Mouse (Mus musculus): ENCODE measurements around the gene Dcps.
"Not testable (repeated sequence)": the region's sequence is repeated elsewhere in the genome, so short reads cannot be mapped to it uniquely, and the experiment has no call there.

Gene Dcps

DNA sequence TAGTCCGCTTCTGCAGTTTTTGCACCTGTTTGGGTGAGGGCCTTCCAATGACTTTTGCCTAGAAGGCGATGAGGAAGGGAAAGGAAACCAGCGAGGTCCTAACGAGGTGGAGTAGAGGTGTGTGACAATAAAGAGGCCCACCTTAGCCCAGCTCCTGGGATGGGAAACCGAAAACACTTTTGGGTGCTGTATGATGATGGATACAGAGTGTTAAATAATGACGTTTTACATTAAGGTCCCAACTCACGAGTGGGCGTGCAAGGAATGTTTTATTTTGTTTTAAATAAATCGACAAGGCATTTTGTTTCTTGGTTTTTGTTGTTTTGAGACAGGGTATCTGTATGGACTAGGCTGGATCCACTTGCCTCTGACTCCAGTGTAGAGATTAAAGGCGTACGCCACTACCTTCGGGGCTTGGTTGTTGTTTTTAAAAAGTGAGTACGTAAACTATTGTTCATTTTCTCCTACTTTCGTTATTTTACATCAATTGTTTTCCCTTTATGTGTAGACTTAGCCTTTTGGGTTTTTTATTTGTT, 331 bp upstream of the Dcps start:
- no peak for DNase-seq (ENCODE audit: low spot score)

DNA sequence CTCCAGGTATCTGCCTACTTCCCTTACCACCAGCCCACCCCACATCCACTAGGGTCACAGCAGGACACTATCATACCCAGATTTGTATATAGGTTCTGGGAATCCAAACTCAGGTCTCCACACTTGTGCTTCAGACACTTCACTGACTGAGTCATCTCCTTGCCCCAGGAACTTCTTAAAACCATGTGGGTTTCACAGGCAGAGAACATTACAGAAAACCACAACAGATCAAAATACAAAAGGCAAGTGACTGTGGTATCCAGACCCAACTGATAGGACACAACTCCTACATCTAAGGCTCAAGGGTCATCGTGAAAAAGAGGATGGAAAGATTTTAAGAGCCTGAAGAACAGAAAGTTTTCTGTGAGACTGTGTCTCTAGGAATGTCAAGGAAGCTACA, 2.5 kb downstream of the Dcps start:
- no peak for DNase-seq (ENCODE audit: low spot score)

DNA sequence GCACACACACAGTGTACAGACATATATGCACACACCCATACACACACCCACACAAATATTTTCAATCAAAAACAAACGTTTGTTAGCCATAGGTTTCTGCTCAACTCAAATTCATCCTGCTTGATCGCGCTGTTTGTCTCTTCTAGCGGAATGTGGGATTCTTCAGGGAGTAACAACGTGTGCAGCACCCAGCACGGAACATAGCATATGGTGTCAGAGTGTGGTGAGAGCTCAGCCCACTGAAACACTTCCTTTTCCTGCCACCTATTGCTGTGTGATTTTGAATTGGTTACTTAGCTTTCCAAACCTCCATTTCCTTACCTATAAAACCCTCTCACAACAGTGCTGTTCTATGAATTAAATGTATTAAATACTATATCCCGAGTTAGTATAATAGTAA, 5.8 kb downstream of the Dcps start:
- DNase-seq (ENCODE audit: low spot score): no peak

DNA sequence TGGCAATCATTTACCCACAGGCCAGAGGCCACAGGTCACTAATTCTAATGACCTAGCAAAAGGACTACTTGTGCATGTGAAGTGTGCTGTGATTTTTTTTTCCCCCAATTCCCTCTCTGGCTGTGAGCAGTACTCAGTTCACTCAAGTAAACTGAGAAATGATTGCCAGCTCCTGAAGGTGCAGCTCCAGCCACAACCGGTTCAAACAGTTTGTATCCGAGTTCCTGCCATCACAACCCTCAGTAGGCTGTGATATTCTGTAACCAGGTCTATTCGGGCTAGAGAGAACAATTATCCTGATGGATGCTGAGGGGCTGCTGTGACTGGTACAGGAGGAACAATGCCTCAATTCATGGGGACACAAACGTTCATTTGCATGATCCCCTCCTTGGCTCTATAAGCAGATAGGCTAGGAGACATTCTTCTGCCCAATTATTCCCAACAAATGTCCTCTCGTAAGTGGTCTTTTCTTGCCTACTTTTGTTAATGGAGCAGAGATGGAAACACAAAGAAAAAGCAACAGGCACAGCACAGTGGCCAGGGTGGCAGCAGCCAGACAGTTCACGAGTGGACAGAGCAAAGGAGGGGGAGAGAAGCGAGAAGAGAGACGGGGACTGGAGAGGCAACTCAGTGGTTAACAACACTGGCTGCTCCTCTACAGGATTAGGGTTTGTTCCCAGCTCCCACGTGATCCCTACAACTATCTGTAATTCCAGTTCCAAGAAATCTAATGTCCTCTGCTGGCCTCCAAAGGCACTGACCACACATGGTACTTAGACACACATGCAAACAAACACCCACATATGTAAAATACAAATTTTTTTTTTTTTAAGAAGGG, 8.8 kb downstream of the Dcps start:
- DNase-seq (ENCODE audit: low spot score): peak; percentile 23

GRCm38 (mm10) chr9:35166144-35166797, 9.6 kb downstream of the Dcps start:
- DNase-seq (ENCODE audit: low spot score): peak; percentile 75

DNA sequence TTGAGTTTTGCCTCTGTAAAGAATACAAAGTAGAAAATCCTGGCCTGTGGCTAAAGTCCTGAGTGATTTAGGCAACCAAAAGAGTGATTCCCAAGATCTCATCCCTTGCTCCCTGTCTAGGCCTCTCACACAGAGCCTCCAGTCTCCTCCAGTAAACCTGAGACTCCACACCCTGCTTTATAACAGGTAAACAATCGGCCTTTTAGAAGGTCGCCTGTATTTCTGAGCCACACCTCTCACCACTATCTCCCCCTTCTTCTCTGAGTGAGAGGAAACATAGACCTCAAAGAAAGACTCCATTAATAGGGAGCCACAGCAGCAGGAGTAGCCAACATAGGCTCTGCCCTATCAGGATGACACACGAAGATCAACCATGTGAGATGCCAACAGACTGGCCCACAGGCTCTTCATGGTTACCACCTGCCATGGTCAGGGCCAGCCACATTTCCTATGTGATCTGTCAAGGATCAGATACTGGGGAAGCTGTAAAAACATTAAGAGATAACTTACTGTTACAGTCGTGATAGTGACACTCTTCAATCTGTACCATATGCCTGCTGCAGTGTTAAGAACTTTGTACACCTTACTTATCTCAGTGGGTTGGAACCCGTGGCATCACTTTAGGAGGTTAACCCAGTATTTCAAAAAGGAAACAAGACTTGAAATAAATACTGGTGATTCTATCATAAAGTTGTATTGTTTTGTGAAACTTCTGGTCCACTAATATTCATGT, 11.6 kb downstream of the Dcps start:
- DNase-seq (ENCODE audit: low spot score): no peak

DNA sequence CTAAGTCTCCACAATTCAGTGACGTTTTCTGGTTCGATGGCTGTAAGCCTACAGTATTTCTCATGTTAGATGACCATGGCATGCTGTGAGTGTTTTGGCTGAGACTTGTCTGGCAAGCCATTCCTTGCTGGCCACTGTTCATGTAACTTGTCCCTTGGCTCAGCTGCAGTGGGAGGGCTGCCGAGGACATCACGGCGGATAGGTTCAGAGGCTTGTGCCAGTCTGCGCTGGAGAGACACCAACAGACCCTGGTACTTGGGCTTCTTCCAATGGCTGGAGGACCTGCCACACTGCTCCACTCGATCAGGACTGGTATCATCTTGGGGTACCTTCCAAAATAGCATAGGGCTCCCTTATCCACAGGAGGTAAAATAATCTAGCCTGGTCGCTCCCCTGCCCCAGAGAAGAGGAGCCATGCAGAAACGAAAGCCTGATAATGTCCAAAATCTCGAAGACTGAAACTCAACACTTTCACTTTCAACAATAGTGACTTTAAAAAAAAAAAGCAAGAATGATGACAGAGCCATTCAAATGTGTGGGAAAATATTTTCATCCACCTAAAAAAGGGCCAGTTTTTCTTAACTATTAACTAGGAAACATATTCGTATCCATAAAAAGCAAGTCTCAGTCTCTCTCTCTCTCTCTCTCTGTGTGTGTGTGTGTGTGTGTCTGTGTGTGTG, 12.7 kb downstream of the Dcps start:
- no peak for DNase-seq (ENCODE audit: low spot score)

- DNase-seq (ENCODE audit: low spot score): no peak
Measured at GRCm38 (mm10) chr9:35161721-35162120, 14.1 kb downstream of the Dcps start.

DNA sequence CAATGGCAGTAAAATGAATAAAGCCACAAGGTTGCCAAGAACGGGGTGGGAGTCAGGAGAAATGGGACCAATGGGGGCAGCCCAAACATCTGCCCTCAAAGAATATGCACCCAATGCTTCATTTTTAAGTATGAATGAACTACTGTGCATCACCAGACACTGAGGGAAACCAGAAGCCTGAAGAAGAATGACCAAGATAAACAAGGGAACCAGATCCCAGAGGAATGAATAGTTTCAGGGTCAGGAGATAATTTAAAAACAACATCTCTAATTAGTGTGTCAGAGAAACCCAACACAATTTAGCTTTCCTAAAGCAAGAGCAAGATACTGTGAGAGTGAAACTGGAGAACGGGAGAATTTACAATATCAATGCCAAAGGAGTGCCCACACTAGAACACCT, 15.2 kb downstream of the Dcps start:
- DNase-seq (ENCODE audit: low spot score): no peak

DNA sequence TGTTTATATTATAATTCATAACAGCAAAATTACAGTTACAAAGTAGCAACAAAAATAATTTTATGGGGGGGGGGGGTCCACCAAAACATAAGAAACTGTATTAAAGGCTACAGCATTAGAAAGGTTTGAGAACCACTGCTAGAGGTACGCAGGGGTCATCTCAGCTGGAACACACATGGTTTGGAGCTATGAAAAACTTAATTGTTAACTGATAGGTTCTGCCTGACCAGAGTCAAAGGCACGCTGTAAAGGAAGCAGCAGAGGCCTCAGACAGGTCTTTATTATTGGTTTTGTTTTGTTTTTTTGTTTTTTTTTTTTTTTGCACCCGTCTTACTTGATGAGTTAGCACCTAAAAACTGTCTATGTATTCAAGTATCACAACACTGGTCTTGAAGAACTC, 17.4 kb downstream of the Dcps start:
- no peak for DNase-seq (ENCODE audit: low spot score)

DNA sequence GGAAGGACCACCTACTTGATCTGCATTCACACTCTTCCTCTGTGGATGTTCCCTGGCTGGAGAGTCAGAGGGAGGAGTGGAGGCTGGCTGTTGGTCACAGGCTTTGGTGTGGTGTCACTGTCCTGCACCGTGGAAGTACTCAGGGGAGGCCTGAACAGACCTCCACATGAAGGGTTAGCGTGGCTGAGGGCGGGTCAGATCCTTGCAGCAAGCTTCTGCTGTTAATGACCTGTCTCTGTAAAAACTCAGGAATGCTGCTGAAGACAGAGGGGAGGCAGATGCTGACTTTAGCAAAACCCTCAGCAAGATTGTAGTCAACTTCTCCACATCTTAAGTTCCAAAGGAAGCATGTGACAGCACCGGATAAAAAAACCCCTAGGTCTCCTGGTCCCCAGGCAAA, 19.0 kb downstream of the Dcps start:
- no peak for DNase-seq (ENCODE audit: low spot score)

- no peak for DNase-seq (ENCODE audit: low spot score)
Measured at GRCm38 (mm10) chr9:35156002-35156710, 19.7 kb downstream of the Dcps start.

GRCm38 (mm10) chr9:35152923-35153322, 22.9 kb downstream of the Dcps start:
- no peak for DNase-seq (ENCODE audit: low spot score)

GRCm38 (mm10) chr9:35148822-35149221, 27.0 kb downstream of the Dcps start:
- not testable (repeated sequence) for DNase-seq (ENCODE audit: low spot score)

DNA sequence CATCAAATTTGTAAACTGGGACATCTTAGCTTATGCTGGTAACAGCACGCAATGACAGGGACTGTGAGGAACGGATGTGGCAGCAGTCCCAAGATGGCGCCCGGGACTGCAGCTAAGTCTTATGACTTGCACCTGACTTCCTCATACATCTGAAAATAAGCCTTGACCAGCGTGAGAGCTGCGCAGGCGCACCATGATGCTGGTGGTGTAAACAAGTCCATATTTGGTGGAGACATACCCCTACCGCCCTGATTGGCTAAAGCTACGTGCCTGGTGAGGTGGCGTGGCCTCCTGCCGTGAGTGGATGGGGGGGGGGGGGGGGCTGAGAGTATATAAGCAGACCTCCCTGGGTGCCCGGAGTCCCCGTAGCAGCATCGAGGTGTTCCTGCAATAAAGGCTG, 28.6 kb downstream of the Dcps start:
- not testable (repeated sequence) for DNase-seq (ENCODE audit: low spot score)

DNA sequence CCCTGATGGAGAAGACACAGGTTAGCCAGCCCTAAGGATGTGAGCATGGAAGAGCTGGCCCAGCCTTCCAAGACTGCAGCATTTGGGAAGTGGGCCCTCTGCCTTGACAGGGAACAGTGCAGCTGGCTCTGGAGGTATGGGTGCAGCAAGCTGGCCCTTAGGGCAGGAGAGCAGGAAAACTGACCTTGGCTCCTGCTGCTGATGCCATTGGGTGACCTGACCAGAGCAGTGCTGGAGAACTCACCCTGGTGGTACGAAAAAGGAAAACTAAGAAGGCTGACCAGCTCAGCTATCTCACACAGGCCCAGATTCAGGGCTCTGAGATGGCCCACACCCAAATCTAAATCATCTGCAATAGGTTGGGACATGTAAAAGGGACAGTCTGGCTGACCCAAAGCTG, 30.0 kb downstream of the Dcps start:
- DNase-seq (ENCODE audit: low spot score): no peak

DNA sequence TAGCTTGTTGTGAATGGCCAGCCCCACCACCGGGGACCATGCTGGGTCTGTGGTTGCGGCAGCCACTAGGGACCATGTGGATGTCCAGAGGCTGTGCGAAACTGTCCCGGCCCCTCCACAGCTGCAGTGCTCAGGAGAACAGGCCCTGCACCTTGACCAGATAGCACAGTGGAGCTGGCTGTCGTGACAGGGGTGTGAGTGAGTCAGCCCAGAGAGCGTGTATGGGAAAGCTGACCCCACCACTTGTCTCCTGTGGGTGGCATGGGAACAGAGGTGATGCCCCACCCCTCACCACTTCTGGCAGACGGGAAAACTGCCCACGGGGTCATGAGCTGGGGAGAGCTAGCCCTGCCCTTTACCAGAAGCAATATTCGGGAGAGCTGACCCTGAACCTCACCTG, 30.7 kb downstream of the Dcps start:
- no peak for DNase-seq (ENCODE audit: low spot score)

- DNase-seq (ENCODE audit: low spot score): no peak
Measured at GRCm38 (mm10) chr9:35142221-35142620, 33.6 kb downstream of the Dcps start.

DNA sequence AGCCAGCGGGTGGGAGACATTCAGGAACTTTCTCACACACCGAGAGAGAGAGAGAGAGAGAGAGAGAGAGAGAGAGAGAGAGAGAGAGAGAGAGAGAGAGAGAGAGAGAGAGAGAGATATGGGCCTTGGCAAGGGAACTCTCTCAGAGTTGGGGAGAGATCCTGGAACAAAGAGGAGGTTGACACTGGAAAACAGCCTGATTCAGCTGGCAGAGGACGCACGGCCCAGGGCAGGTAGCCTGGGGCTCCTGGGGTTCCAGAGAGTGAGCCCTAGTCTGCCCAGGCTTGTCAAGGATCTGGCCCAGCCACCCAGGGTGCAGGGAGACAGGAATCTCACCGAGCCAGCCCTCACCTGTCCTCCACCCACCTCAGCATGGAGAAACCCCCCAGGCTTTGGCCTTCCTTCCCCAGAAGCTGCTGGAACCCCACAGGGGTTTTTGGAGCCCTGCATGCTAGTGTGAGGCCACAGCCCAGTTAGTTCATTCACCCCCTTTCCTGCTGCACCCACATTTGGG, 36.6 kb downstream of the Dcps start:
- no peak for DNase-seq (ENCODE audit: low spot score)

GRCm38 (mm10) chr9:35138029-35138428, 37.8 kb downstream of the Dcps start:
- DNase-seq (ENCODE audit: low spot score): no peak

DNA sequence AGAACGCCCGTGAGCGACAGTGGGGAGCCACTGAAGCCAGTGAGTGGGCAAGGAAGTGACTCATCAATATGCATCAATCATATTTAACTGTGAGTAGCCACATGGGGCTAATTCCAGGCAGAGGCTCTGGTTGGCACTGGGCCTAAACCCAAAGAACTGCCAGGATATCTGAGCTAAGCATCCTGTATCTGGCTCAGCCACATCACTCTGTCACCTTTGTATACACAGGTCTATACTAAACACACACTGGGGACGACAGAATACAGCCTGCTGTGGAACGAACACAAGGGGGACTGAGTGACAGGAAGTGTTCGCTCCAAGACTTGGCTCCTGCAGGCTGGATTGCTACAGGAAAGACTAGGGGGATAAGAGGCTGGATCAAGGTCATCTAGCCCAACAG, 40.3 kb downstream of the Dcps start:
- no peak for DNase-seq (ENCODE audit: low spot score)
